Mouse (Mus musculus): Measurements from ENCODE around the gene Ndufa11. TPM values are rescaled to one million over a fixed set of nuclear protein-coding genes. Genes with fewer than 3 reads are reported as not detected.

The Ndufa11 gene
- polyA plus RNA-seq, 1 experiment from 2014 or later, result 352 TPM

DNA sequence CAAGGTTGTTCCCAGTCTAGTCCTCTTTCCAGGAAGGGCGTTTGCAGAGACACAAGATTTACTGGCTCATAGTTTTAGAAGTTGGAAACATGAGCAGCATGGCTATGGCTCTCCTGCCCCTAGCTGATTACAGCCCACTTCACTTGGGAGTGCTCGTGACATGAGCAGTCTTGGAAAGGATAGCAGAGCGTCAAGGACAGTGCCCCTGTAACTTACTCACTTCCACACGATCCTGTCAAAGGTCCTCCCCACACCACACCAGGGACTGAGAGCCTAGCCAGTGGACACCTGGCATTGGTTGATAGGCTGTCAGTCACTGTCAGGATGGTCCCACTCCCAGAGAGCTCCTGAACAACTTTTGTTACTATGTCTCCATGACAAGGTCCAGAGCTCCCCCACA lies 14.5 kb upstream of the Ndufa11 start:
- H3K4me2 ChIP-seq (ENCODE audit: low read depth, low read length), result no peak overlapping the region
- no peak for ATAC-seq (replicated peaks; ENCODE audit: insufficient number of reproducible peaks, low FRiP score, low TSS enrichment, low read depth)
- H3K9me3 ChIP-seq (replicated peaks; ENCODE audit: control insufficient read depth, low read length), result no peaks in the 10 kb centered on the region
- no peaks in the 10 kb centered on the region for H3K4me1 ChIP-seq (ENCODE audit: control insufficient read depth, insufficient read depth, low read length)
- H3K27ac ChIP-seq (replicated peaks; ENCODE audit: low read depth, low read length), result no peak overlapping the region
- no peak overlapping the region for H3K9ac ChIP-seq (replicated peaks; ENCODE audit: low read length)
- no peaks in the 10 kb centered on the region for H3K27me3 ChIP-seq (ENCODE audit: control insufficient read depth, insufficient read depth, low read length)
- H3K4me3 ChIP-seq (ENCODE audit: low read depth, low read length), result no peak overlapping the region
- WGBS, result 83% methylated on average over 4 of the region's 4 CpGs
- peaks cover 31% of the 10 kb centered on the region for H3K36me3 ChIP-seq (replicated peaks; ENCODE audit: control insufficient read depth, insufficient read depth, low read depth, low read length)
- DNase-seq (ENCODE audit: low spot score), result no peak

DNA sequence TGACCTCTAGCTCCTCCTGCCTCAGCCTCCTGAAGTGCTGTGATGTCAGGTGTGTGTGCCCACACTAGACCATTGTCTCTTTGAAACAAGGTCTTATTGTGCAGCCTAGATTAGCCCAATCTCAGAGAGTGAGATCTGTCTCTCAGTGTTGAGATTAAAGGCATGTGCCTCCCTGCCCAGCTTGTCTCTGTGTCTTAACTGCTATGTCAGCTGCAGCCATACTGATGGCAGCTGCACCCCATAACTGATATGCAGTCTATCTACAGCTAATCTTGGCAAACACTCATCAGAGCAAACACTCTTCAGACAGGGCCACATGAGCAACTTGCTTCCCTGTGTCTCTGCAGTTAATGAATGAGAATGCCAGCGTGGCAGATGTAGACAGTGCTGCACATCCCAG lies 11.1 kb upstream of the Ndufa11 start:
- Histone ChIP-seq H3K36me3 (replicated peaks; ENCODE audit: control insufficient read depth, insufficient read depth, low read depth, low read length) (peaks cover 35% of the 10 kb centered on the region), H3K9me3 (replicated peaks; ENCODE audit: control insufficient read depth, low read length) (no peaks in the 10 kb centered on the region), H3K4me1 (ENCODE audit: control insufficient read depth, insufficient read depth, low read length) (no peaks in the 10 kb centered on the region), H3K4me2 (ENCODE audit: low read depth, low read length) (no peak overlapping the region), H3K4me3 (ENCODE audit: low read depth, low read length) (no peak overlapping the region), H3K27me3 (ENCODE audit: control insufficient read depth, insufficient read depth, low read length) (no peaks in the 10 kb centered on the region), H3K27ac (replicated peaks; ENCODE audit: low read depth, low read length) (no peak overlapping the region), H3K9ac (replicated peaks; ENCODE audit: low read length) (no peak overlapping the region)
- ATAC-seq (replicated peaks; ENCODE audit: insufficient number of reproducible peaks, low FRiP score, low TSS enrichment, low read depth) (no peak), DNase-seq (ENCODE audit: low spot score) (no peak)
- 89% methylated on average over 1 of the region's 1 CpGs for WGBS

DNA sequence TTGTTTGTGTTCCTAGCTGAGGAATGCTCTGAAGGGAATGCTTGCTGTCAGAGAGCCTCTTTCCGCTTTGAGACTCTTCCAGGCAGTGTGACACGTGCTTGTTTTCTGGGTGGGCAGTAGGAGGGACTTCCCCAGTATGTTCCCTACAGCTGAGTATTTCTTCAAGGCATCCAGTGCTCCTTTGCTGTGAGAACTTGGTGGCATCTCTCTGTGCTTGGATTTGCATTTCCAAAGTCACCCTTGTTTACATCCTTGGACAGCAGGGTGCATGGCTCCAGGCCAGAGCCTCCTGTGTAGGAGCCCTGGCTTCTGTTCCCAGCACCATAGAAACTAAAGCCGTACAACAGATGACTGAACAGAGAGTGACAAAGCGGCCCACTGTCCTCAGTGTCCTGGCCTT lies 8.9 kb upstream of the Ndufa11 start:
- Histone ChIP-seq H3K4me2 (ENCODE audit: low read depth, low read length) (no peak overlapping the region), H3K9me3 (replicated peaks; ENCODE audit: control insufficient read depth, low read length) (no peaks in the 10 kb centered on the region), H3K4me1 (ENCODE audit: control insufficient read depth, insufficient read depth, low read length) (no peaks in the 10 kb centered on the region), H3K27ac (replicated peaks; ENCODE audit: low read depth, low read length) (no peak overlapping the region), H3K4me3 (ENCODE audit: low read depth, low read length) (no peak overlapping the region), H3K9ac (replicated peaks; ENCODE audit: low read length) (no peak overlapping the region), H3K27me3 (ENCODE audit: control insufficient read depth, insufficient read depth, low read length) (no peaks in the 10 kb centered on the region), H3K36me3 (replicated peaks; ENCODE audit: control insufficient read depth, insufficient read depth, low read depth, low read length) (peaks cover 30% of the 10 kb centered on the region)
- DNase-seq (ENCODE audit: low spot score) (no peak), ATAC-seq (replicated peaks; ENCODE audit: insufficient number of reproducible peaks, low FRiP score, low TSS enrichment, low read depth) (no peak)
- WGBS, result 83% methylated on average over 4 of the region's 4 CpGs

DNA sequence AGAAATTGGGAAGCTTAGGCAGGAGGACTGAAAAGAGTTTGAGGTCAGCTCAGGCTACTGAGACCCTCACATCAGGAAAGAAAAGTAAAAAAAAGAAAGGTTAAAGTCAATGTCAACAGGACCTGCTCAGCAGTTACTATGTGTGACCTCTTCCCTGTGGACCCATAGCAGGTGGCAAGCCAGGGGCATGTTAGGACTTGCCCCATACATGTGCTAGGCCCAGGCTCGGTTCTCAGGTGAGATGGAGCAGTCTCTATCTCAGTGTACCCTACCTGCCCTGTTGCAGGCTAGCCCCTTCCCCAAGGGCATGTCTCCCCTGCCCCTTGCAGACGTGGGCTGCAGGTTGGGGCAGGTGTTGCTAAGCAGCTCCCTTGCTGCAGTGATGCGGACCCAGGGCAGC lies 7.9 kb upstream of the Ndufa11 start:
- 89% methylated on average over 3 of the region's 3 CpGs for WGBS
- Histone ChIP-seq H3K9ac (replicated peaks; ENCODE audit: low read length) (no peak overlapping the region), H3K36me3 (replicated peaks; ENCODE audit: control insufficient read depth, insufficient read depth, low read depth, low read length) (peaks cover 30% of the 10 kb centered on the region), H3K4me2 (ENCODE audit: low read depth, low read length) (no peak overlapping the region), H3K4me1 (ENCODE audit: control insufficient read depth, insufficient read depth, low read length) (no peaks in the 10 kb centered on the region), H3K4me3 (ENCODE audit: low read depth, low read length) (no peak overlapping the region), H3K9me3 (replicated peaks; ENCODE audit: control insufficient read depth, low read length) (no peaks in the 10 kb centered on the region), H3K27me3 (ENCODE audit: control insufficient read depth, insufficient read depth, low read length) (no peaks in the 10 kb centered on the region), H3K27ac (replicated peaks; ENCODE audit: low read depth, low read length) (no peak overlapping the region)
- DNase-seq (ENCODE audit: low spot score) (no peak), ATAC-seq (replicated peaks; ENCODE audit: insufficient number of reproducible peaks, low FRiP score, low TSS enrichment, low read depth) (no peak)

DNA sequence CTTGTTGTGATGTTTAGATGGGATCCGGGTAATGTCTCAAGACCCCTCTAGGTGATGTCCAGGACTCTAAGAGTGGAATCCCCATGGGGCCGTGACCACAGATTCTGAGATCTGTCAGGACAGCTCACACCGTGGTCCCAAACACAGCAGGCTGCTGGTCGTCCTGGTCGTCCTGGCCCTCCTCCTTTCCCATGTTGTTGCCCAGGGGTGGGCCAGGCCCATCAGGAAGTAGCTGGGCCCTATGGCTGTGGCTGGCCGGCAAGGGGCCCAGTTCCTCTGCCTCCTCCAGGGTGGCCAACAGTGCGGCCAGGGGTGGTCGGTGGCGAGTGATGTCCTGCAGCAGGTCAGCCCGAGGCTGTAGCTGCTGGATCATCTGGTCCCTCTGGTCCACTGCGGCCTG lies 2.2 kb upstream of the Ndufa11 start:
- Histone ChIP-seq H3K4me2 (ENCODE audit: low read depth, low read length) (no peak overlapping the region), H3K36me3 (replicated peaks; ENCODE audit: control insufficient read depth, insufficient read depth, low read depth, low read length) (peaks cover 7% of the 10 kb centered on the region), H3K27me3 (ENCODE audit: control insufficient read depth, insufficient read depth, low read length) (no peaks in the 10 kb centered on the region), H3K27ac (replicated peaks; ENCODE audit: low read depth, low read length) (no peak overlapping the region), H3K4me1 (ENCODE audit: control insufficient read depth, insufficient read depth, low read length) (no peaks in the 10 kb centered on the region), H3K4me3 (ENCODE audit: low read depth, low read length) (0 out of 2 replicates have a peak overlapping the region, but pooled peaks have one; percentile 61), H3K9me3 (replicated peaks; ENCODE audit: control insufficient read depth, low read length) (no peaks in the 10 kb centered on the region), H3K9ac (replicated peaks; ENCODE audit: low read length) (0 out of 2 replicates have a peak overlapping the region, but pooled peaks have one; percentile 25)
- DNase-seq (ENCODE audit: low spot score) (no peak), ATAC-seq (replicated peaks; ENCODE audit: insufficient number of reproducible peaks, low FRiP score, low TSS enrichment, low read depth) (no peak)
- WGBS, result 69% methylated on average over 11 of the region's 11 CpGs

DNA sequence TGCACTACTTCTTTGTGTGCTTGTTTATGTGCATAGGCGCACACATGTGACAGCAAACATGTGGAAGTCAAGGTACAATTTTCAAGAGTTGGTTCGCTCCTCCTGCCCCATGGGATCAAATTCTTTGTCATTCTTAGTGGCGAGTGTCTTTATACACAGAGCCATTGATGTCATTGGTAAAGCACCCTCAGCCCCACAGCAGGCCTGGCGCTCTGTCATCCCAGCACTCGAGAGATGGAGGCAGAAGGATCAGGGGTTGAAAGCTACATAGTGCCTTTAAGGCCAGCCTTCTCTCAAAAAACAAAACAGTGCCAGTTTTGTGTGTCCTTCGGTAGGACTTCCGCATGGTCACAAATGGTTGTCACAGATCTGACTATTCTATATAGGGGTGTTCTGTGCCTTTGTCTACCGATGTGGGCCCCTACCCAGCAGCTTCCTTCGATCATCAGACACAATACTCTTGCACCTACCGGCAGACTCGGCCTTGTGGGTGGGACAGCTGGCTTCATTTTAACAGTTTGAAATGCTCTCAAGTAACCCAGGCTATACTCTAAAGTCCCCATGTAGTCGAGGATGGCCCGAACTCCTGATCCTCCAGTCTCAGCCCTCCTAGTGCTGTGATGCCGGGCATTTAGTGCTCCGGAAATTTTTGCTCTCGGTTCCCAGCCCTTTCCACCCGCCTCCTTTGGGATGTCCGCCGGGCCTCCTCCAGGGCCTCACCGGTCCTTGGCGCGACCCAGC lies 1.5 kb upstream of the Ndufa11 start:
- Histone ChIP-seq H3K4me1 (ENCODE audit: control insufficient read depth, insufficient read depth, low read length) (no peaks in the 10 kb centered on the region), H3K4me2 (ENCODE audit: low read depth, low read length) (peak overlapping the region; percentile 46), H3K36me3 (replicated peaks; ENCODE audit: control insufficient read depth, insufficient read depth, low read depth, low read length) (no peaks in the 10 kb centered on the region; the same call in 1 of the 2 replicates), H3K4me3 (ENCODE audit: low read depth, low read length) (peak overlapping the region; percentile 61), H3K27me3 (ENCODE audit: control insufficient read depth, insufficient read depth, low read length) (no peaks in the 10 kb centered on the region), H3K9me3 (replicated peaks; ENCODE audit: control insufficient read depth, low read length) (no peaks in the 10 kb centered on the region), H3K27ac (replicated peaks; ENCODE audit: low read depth, low read length) (no peak overlapping the region), H3K9ac (replicated peaks; ENCODE audit: low read length) (peak overlapping the region; percentile 50)
- 28% methylated on average over 22 of the region's 22 CpGs for WGBS
- DNase-seq (ENCODE audit: low spot score) (no peak), ATAC-seq (replicated peaks; ENCODE audit: insufficient number of reproducible peaks, low FRiP score, low TSS enrichment, low read depth) (no peak; the same call in 1 of the 2 replicates)

DNA sequence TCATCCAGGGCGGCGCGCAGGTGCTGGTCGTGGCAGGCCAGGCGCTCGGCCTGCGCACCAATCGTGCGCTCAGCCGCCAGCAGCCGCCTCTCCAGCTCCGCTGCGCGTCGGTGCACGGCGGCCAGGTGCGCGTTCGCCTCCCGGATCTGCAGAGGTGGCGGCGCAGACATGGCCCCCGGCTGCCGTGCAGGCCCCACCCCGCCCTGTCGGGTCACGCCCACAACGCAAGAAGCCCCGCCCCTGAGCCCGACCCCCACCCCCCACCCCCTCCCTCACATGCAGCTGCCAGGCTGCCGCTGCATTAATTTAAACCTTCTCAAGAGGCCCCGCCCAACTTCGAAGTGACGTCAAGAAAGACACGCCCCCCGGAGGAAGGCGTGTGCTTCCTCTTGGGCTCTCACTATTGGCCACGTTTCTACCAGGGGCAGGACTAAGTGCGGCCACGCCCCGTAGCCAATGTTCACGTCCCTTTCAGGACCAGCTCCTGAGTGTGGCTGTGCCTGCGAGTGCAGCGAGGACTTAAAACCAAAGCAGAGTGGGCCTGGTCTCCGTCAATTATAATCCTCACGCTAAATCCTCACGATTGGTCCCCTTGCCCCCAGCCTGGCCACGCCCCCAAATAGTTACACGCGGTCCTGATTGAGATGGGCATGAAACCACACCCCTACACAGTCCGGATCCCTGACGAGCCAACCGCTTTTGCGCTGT lies 758 bp upstream of the Ndufa11 start:
- peak; percentile 99 for DNase-seq (ENCODE audit: low spot score)
- no peaks in the 10 kb centered on the region for H3K9me3 ChIP-seq (replicated peaks; ENCODE audit: control insufficient read depth, low read length)
- H3K27me3 ChIP-seq (ENCODE audit: control insufficient read depth, insufficient read depth, low read length), result no peaks in the 10 kb centered on the region
- peak; percentile 94 for ATAC-seq (replicated peaks; ENCODE audit: insufficient number of reproducible peaks, low FRiP score, low TSS enrichment, low read depth)
- peaks cover 5% of the 10 kb centered on the region for H3K36me3 ChIP-seq (replicated peaks; ENCODE audit: control insufficient read depth, insufficient read depth, low read depth, low read length)
- under 1% methylated on average over 50 of the region's 55 CpGs for WGBS
- H3K9ac ChIP-seq (replicated peaks; ENCODE audit: low read length), result peak overlapping the region; percentile 50
- H3K4me2 ChIP-seq (ENCODE audit: low read depth, low read length), result peak overlapping the region; percentile 82
- peak overlapping the region; percentile 61 for H3K4me3 ChIP-seq (ENCODE audit: low read depth, low read length)
- no peaks in the 10 kb centered on the region for H3K4me1 ChIP-seq (ENCODE audit: control insufficient read depth, insufficient read depth, low read length)
- H3K27ac ChIP-seq (replicated peaks; ENCODE audit: low read depth, low read length), result no peak overlapping the region

DNA sequence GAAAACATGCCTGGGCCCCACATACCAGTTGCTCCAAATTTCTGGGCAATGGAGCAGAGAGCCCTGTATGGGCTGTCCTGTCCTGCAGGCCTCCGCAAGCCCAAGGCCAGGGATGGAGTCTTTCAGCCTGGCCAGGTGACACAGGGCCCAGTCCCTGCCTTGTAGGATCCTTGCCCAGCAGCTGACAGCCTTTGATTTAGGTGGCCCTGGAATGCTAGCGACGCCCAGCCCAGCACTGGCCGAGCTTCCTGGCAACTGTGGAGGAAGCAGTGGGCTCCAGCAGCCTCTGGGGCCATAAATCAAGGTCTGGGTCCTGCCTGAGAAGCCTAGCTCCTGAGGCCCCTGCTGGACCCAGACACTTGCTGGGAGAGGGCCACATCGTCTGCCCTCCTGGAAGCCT lies 4.9 kb downstream of the Ndufa11 start:
- Histone ChIP-seq H3K9me3 (replicated peaks; ENCODE audit: control insufficient read depth, low read length) (no peaks in the 10 kb centered on the region), H3K9ac (replicated peaks; ENCODE audit: low read length) (no peak overlapping the region), H3K4me1 (ENCODE audit: control insufficient read depth, insufficient read depth, low read length) (no peaks in the 10 kb centered on the region; the same call in 1 of the 2 replicates), H3K27ac (replicated peaks; ENCODE audit: low read depth, low read length) (no peak overlapping the region), H3K27me3 (ENCODE audit: control insufficient read depth, insufficient read depth, low read length) (no peaks in the 10 kb centered on the region), H3K4me2 (ENCODE audit: low read depth, low read length) (no peak overlapping the region), H3K36me3 (replicated peaks; ENCODE audit: control insufficient read depth, insufficient read depth, low read depth, low read length) (peaks cover 10% of the 10 kb centered on the region), H3K4me3 (ENCODE audit: low read depth, low read length) (no peak overlapping the region)
- WGBS, result 99% methylated on average over 5 of the region's 5 CpGs
- ATAC-seq (replicated peaks; ENCODE audit: insufficient number of reproducible peaks, low FRiP score, low TSS enrichment, low read depth) (no peak), DNase-seq (ENCODE audit: low spot score) (no peak)

All from embryonic facial prominence, embryonic 11.5 days (tissue).